Mouse (Mus musculus): ENCODE data around the gene Cdh13. TPM values are rescaled to one million over a fixed set of nuclear protein-coding genes. Genes with fewer than 3 reads are reported as not detected.

Cdh13 gene
- polyA plus RNA-seq, 1 experiment from 2014 or later: 37.1 TPM

DNA sequence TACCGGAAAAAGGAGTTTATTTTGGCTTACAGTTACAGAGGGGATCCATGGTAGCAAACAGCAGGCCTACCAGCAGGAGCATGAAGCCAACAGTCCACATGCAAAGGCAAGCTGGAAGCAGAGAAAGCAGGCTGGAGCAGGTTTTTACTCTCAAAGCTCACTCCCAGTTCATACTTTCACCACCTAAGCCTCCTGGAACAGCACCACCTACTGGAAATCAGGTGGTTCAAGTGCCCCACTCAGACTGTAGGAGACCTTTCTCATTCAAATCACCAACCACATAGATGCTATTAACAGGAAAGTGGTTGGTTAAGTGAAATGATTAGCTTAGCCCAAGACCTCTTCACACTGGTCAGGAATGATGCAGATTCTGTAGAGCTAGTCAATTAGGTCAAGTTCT lies 402.3 kb downstream of the Cdh13 start:
- H3K4me1 ChIP-seq (ENCODE audit: control insufficient read depth, insufficient read depth, low read length): no peaks in the 10 kb centered on the region
- no peaks in the 10 kb centered on the region for H3K27me3 ChIP-seq (ENCODE audit: control insufficient read depth, insufficient read depth, low read length)
- no peaks in the 10 kb centered on the region for H3K9me3 ChIP-seq (replicated peaks; ENCODE audit: control insufficient read depth, low read length)
- no peak for ATAC-seq (replicated peaks; ENCODE audit: insufficient number of reproducible peaks, low FRiP score, low TSS enrichment)
- no peak overlapping the region for H3K4me2 ChIP-seq
- H3K9ac ChIP-seq (ENCODE audit: low read depth, low read length): no peak overlapping the region
- H3K27ac ChIP-seq (ENCODE audit: low read depth, low read length): no peak overlapping the region
- WGBS (ENCODE audit: insufficient replicate concordance): 92% methylated on average over 1 of the region's 1 CpGs
- H3K36me3 ChIP-seq (ENCODE audit: control insufficient read depth, insufficient read depth, low read length): no peaks in the 10 kb centered on the region
- no peak overlapping the region for H3K4me3 ChIP-seq (ENCODE audit: low read depth, low read length)

DNA sequence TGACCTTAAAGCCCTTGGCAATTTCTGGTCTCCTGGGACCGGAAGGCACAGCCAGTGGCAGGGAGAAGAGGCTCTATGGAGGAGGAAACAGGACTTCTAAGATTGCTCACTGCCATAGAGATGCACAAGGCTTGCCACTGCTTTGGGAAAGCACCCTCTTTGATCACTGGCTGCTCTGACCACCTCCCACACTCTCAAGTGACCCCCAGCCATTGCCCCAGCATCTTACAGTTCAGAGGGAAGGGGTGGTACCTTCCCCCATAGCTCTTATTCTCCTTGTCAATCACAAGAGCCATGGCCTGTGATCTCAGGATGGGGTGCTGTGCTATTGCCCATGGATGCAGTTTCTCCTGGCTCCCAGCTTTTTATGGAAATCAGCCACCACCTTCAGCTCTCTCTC lies 406.3 kb downstream of the Cdh13 start:
- no peak overlapping the region for H3K4me2 ChIP-seq
- H3K9me3 ChIP-seq (replicated peaks; ENCODE audit: control insufficient read depth, low read length): no peaks in the 10 kb centered on the region
- no peaks in the 10 kb centered on the region for H3K27me3 ChIP-seq (ENCODE audit: control insufficient read depth, insufficient read depth, low read length)
- H3K36me3 ChIP-seq (ENCODE audit: control insufficient read depth, insufficient read depth, low read length): no peaks in the 10 kb centered on the region
- H3K9ac ChIP-seq (ENCODE audit: low read depth, low read length): no peak overlapping the region
- no peaks in the 10 kb centered on the region for H3K4me1 ChIP-seq (ENCODE audit: control insufficient read depth, insufficient read depth, low read length)
- no peak overlapping the region for H3K4me3 ChIP-seq (ENCODE audit: low read depth, low read length)
- 63% methylated on average over 1 of the region's 1 CpGs for WGBS (ENCODE audit: insufficient replicate concordance)
- no peak for ATAC-seq (replicated peaks; ENCODE audit: insufficient number of reproducible peaks, low FRiP score, low TSS enrichment)
- no peak overlapping the region for H3K27ac ChIP-seq (ENCODE audit: low read depth, low read length)

DNA sequence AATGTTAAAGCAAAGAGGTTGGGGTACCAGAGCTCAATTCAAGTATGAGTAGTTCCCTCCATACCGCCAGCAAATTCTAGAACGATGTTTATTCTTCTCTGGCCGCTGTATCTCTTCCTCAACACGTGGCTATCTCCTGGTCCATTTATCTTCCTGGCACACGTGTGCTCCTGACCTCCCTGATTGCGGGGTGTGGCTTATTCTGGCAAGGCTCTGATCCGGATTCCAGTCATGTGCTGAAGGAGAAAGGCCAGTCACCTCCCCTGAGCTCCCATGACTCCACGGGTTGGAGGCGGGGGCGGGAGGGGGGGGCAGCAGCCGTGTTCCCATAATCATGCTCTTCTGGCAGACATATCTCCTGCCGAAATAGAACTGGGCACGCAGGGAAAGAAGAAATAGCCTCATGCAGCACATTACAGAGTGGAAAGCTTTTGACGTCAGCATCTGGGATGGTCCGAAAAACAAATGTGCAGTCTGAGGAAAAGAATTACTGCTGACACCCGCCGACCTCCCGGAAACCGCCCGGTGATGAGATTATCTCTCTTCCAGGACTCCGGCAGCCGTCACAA lies 417.9 kb downstream of the Cdh13 start:
- ATAC-seq (replicated peaks; ENCODE audit: insufficient number of reproducible peaks, low FRiP score, low TSS enrichment): peak; percentile 92
- WGBS (ENCODE audit: insufficient replicate concordance): 43% methylated on average over 22 of the region's 22 CpGs
- Histone ChIP-seq H3K9me3 (replicated peaks; ENCODE audit: control insufficient read depth, low read length) (peaks cover 4% of the 10 kb centered on the region; the same call in 1 of the 2 replicates), H3K27ac (ENCODE audit: low read depth, low read length) (no peak overlapping the region; the same call in 1 of the 2 replicates), H3K4me2 (peak overlapping the region; percentile 27; the same call in 1 of the 2 replicates), H3K36me3 (ENCODE audit: control insufficient read depth, insufficient read depth, low read length) (no peaks in the 10 kb centered on the region), H3K9ac (ENCODE audit: low read depth, low read length) (no peak overlapping the region), H3K27me3 (ENCODE audit: control insufficient read depth, insufficient read depth, low read length) (no peaks in the 10 kb centered on the region), H3K4me3 (ENCODE audit: low read depth, low read length) (no peak overlapping the region), H3K4me1 (ENCODE audit: control insufficient read depth, insufficient read depth, low read length) (no peaks in the 10 kb centered on the region)

DNA sequence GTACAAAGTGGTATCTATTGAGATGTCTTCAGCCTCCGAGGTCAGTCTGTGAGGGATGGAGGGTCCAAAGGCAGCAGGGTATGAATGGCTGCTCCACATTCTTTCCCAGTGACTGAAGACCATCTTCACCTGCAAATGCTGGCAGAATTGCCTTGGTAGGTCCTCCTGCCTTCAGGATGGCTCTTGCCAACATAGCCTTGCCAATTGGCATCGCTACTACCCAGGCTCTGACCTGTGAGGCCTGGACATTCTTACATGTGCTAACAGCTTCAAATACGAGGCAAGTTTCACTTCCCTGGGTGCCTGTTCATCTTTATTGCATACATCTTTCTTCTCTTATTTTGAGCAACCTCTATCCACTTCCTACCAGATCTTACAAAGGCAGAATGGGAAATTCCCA lies 425.8 kb downstream of the Cdh13 start:
- Histone ChIP-seq H3K9me3 (replicated peaks; ENCODE audit: control insufficient read depth, low read length) (no peaks in the 10 kb centered on the region; the same call in 1 of the 2 replicates), H3K9ac (ENCODE audit: low read depth, low read length) (no peak overlapping the region), H3K27ac (ENCODE audit: low read depth, low read length) (no peak overlapping the region), H3K4me3 (ENCODE audit: low read depth, low read length) (no peak overlapping the region), H3K4me1 (ENCODE audit: control insufficient read depth, insufficient read depth, low read length) (peaks cover 3% of the 10 kb centered on the region; the same call in 1 of the 2 replicates), H3K27me3 (ENCODE audit: control insufficient read depth, insufficient read depth, low read length) (no peaks in the 10 kb centered on the region), H3K36me3 (ENCODE audit: control insufficient read depth, insufficient read depth, low read length) (no peaks in the 10 kb centered on the region), H3K4me2 (no peak overlapping the region)
- 81% methylated on average over 3 of the region's 3 CpGs for WGBS (ENCODE audit: insufficient replicate concordance)
- ATAC-seq (replicated peaks; ENCODE audit: insufficient number of reproducible peaks, low FRiP score, low TSS enrichment): no peak

DNA sequence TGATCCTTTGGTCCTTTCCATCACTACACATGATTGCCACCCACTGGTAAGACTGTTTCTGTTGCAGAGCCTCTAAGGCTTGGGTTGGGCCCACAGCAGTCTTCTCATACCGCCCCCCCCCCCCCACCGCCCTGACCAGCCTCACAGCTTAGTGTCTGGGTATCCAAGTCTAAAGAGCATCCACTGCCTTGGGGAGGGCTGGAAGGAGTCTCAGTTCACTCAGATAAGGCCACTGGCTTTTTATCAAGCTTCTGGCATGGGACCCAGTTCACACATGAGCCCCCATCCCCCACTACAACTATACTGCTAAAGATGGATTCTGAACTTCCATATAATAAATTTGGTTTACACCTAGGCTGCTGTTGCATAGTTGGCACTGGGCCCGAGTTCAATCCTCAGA lies 428.1 kb downstream of the Cdh13 start:
- Histone ChIP-seq H3K27ac (ENCODE audit: low read depth, low read length) (no peak overlapping the region), H3K9me3 (replicated peaks; ENCODE audit: control insufficient read depth, low read length) (no peaks in the 10 kb centered on the region; the same call in 1 of the 2 replicates), H3K9ac (ENCODE audit: low read depth, low read length) (no peak overlapping the region), H3K4me3 (ENCODE audit: low read depth, low read length) (no peak overlapping the region), H3K36me3 (ENCODE audit: control insufficient read depth, insufficient read depth, low read length) (no peaks in the 10 kb centered on the region), H3K4me1 (ENCODE audit: control insufficient read depth, insufficient read depth, low read length) (peaks cover 3% of the 10 kb centered on the region; the same call in 1 of the 2 replicates), H3K4me2 (no peak overlapping the region), H3K27me3 (ENCODE audit: control insufficient read depth, insufficient read depth, low read length) (no peaks in the 10 kb centered on the region)
- 68% methylated on average over 3 of the region's 3 CpGs for WGBS (ENCODE audit: insufficient replicate concordance)
- ATAC-seq (replicated peaks; ENCODE audit: insufficient number of reproducible peaks, low FRiP score, low TSS enrichment): no peak

GRCm38 (mm10) chr8:118713111-118713510 lies 429.6 kb downstream of the Cdh13 start:
- no peak overlapping the region for H3K4me3 ChIP-seq (ENCODE audit: low read depth, low read length)
- H3K4me1 ChIP-seq (ENCODE audit: control insufficient read depth, insufficient read depth, low read length): peaks cover 3% of the 10 kb centered on the region; the same call in 1 of the 2 replicates
- H3K9ac ChIP-seq (ENCODE audit: low read depth, low read length): no peak overlapping the region
- peak overlapping the region; percentile 36 for H3K4me2 ChIP-seq
- no peaks in the 10 kb centered on the region for H3K36me3 ChIP-seq (ENCODE audit: control insufficient read depth, insufficient read depth, low read length)
- H3K27ac ChIP-seq (ENCODE audit: low read depth, low read length): no peak overlapping the region
- peak; percentile 95 for ATAC-seq (replicated peaks; ENCODE audit: insufficient number of reproducible peaks, low FRiP score, low TSS enrichment)
- 5% methylated on average over 11 of the region's 11 CpGs for WGBS (ENCODE audit: insufficient replicate concordance)
- no peaks in the 10 kb centered on the region for H3K27me3 ChIP-seq (ENCODE audit: control insufficient read depth, insufficient read depth, low read length)
- H3K9me3 ChIP-seq (replicated peaks; ENCODE audit: control insufficient read depth, low read length): no peaks in the 10 kb centered on the region; the same call in 1 of the 2 replicates

DNA sequence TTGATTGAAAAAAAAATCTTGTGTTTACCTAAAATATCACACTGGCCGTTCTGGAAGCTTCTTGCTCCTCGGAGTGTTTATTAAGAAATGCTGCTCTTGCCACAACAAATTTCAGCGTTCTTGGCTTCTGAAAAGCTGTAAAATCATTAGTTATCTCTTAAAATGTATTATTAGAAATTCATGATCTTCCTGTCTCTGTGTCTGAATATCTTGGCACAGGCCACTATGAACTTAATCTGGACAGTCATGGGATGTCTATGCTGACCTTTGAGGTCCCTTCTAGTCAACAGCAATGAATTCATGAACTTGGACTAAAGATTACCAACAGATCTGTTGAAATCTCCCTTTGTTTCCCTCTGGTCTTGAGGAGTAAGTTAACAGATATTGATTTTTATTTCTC lies 430.1 kb downstream of the Cdh13 start:
- Histone ChIP-seq H3K27ac (ENCODE audit: low read depth, low read length) (no peak overlapping the region; the same call in 1 of the 2 replicates), H3K9ac (ENCODE audit: low read depth, low read length) (no peak overlapping the region), H3K4me1 (ENCODE audit: control insufficient read depth, insufficient read depth, low read length) (peaks cover 3% of the 10 kb centered on the region; the same call in 1 of the 2 replicates), H3K27me3 (ENCODE audit: control insufficient read depth, insufficient read depth, low read length) (no peaks in the 10 kb centered on the region), H3K4me2 (no peak overlapping the region), H3K36me3 (ENCODE audit: control insufficient read depth, insufficient read depth, low read length) (no peaks in the 10 kb centered on the region), H3K9me3 (replicated peaks; ENCODE audit: control insufficient read depth, low read length) (no peaks in the 10 kb centered on the region; the same call in 1 of the 2 replicates), H3K4me3 (ENCODE audit: low read depth, low read length) (no peak overlapping the region)
- no peak for ATAC-seq (replicated peaks; ENCODE audit: insufficient number of reproducible peaks, low FRiP score, low TSS enrichment)
- 57% methylated on average over 3 of the region's 3 CpGs for WGBS (ENCODE audit: insufficient replicate concordance)

- no peak overlapping the region for H3K9ac ChIP-seq (ENCODE audit: low read depth, low read length)
- WGBS (ENCODE audit: insufficient replicate concordance): 70% methylated on average over 3 of the region's 3 CpGs
- no peaks in the 10 kb centered on the region for H3K27me3 ChIP-seq (ENCODE audit: control insufficient read depth, insufficient read depth, low read length)
- ATAC-seq (replicated peaks; ENCODE audit: insufficient number of reproducible peaks, low FRiP score, low TSS enrichment): no peak
- no peaks in the 10 kb centered on the region for H3K9me3 ChIP-seq (replicated peaks; ENCODE audit: control insufficient read depth, low read length)
- no peak overlapping the region for H3K4me3 ChIP-seq (ENCODE audit: low read depth, low read length)
- H3K4me2 ChIP-seq: no peak overlapping the region
- no peaks in the 10 kb centered on the region for H3K4me1 ChIP-seq (ENCODE audit: control insufficient read depth, insufficient read depth, low read length)
- H3K36me3 ChIP-seq (ENCODE audit: control insufficient read depth, insufficient read depth, low read length): no peaks in the 10 kb centered on the region
- H3K27ac ChIP-seq (ENCODE audit: low read depth, low read length): no peak overlapping the region
Observed at GRCm38 (mm10) chr8:118722896-118723295, 439.4 kb downstream of the Cdh13 start.

GRCm38 (mm10) chr8:118725651-118726050 lies 442.1 kb downstream of the Cdh13 start:
- no peak overlapping the region for H3K4me2 ChIP-seq
- no peak overlapping the region for H3K9ac ChIP-seq (ENCODE audit: low read depth, low read length)
- H3K4me1 ChIP-seq (ENCODE audit: control insufficient read depth, insufficient read depth, low read length): no peaks in the 10 kb centered on the region
- no peaks in the 10 kb centered on the region for H3K36me3 ChIP-seq (ENCODE audit: control insufficient read depth, insufficient read depth, low read length)
- H3K27me3 ChIP-seq (ENCODE audit: control insufficient read depth, insufficient read depth, low read length): no peaks in the 10 kb centered on the region
- no peak overlapping the region for H3K27ac ChIP-seq (ENCODE audit: low read depth, low read length)
- H3K4me3 ChIP-seq (ENCODE audit: low read depth, low read length): no peak overlapping the region
- 95% methylated on average over 5 of the region's 5 CpGs for WGBS (ENCODE audit: insufficient replicate concordance)
- no peak for ATAC-seq (replicated peaks; ENCODE audit: insufficient number of reproducible peaks, low FRiP score, low TSS enrichment)
- no peaks in the 10 kb centered on the region for H3K9me3 ChIP-seq (replicated peaks; ENCODE audit: control insufficient read depth, low read length)
